Mouse (Mus musculus): ENCODE measurements around the gene Epn2.

DNA sequence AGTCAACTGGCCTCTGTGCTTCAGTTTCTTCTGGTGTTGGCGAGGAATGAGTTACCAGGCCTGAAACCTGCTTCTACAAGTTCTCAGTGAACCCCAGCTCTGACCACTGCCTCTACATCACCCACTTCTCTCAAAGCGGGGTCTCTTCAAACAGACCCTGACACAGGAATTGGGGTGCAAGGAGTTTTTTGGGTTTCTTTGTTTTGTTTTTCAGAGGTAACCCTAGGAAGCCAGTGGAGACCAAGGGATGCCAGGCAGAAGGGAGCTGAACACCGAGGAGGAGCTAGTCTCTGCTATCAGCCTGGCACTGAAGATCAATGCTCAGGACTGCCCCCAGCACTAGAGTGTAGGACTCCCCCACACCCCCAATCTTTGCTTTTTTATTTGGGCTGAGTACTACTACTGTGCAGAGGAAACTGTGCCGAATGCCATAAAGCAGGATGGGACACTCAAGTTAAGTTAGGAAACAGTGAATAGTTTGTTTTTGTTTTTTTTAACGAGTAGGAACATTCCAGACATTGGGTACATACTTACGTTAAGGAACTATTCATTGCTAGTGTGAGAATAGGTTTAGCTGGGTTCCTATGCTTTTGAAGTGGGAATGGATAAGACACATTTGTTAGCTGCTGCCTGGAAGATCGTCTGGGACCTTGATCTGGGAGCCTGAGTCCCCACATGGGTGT, 37.9 kb upstream of the Epn2 start:
- TF ChIP-seq CTCF (IDR thresholded peaks at IDR 0.05) (no peak), POLR2A (IDR thresholded peaks at IDR 0.05; ENCODE audit: insufficient read depth, low read depth, low read length) (no peak)

Measured in heart, adult 2 months (tissue).